Mouse (Mus musculus): Measurements from ENCODE around the gene Piezo1. TPM values are rescaled to one million over a fixed set of nuclear protein-coding genes. Genes with fewer than 3 reads are reported as not detected.
A peak's percentile ranks its signal among the peaks of the same experiment; 100 is the strongest.

The Piezo1 gene
- total and polyA plus RNA-seq, 2 experiments = 2.2 to 11.1 TPM

DNA sequence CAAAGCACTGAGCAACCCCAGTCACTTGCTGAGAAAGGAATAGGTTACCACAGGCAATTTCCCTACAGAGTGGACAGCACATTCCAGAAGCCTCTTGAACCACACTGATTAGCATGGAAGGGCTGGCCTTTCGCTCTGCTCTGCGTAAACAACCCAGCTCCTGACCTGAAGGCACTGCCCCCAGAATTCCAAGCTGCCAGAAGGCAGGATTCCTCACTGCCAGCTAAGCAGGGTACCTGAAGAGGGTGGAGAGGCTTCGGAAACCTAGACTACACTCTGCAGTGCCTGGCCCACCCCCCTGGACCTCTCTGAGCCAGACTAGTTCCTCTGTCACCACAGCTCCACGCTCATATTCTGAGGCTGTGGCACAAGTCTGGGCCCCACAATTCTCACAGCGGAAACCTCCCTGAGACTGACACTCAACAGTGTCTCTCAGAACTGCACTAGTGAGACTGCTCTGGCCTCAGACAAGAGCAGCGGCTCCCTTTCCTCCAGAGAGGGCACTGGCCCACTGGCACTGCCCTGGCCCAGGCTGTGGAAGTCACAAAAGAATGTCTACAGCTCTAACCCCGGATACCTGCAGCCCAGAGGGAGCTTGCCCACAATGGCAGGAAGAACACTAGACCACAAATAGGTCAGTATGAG lies 24.5 kb downstream of the Piezo1 start:
- Histone ChIP-seq H3K4me1 (ENCODE audit: control insufficient read depth, insufficient read depth, low read length) (peaks cover 10% of the 10 kb centered on the region; the same call in 1 of the 2 replicates), H3K4me3 (ENCODE audit: insufficient read depth, low read depth, low read length) (no peak overlapping the region)

DNA sequence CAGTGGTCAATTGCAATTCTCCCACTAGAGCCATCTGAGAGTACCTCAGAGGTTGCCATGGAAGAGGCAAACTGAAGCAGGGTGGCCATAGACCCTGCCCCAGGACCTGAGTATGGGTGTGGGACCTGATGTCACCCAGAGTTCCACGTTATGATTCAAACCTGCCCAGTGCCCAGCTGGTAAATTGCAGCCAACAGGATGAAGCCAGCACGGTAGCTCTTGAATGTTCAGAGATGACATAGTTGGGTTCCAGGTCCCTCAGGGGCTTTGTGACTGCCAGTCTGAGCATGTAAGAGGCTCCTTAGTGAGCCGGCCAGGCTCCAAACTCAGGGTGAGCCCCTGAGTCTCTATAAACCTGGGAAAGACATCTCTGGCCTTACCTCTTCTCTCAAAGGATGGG lies 25.0 kb downstream of the Piezo1 start:
- no peak for DNase-seq (ENCODE audit: extremely low read depth, low read depth, low spot score)
- no peak overlapping the region for H3K9ac ChIP-seq (ENCODE audit: low read depth, low read length)
- no peaks in the 10 kb centered on the region for H3K27me3 ChIP-seq (ENCODE audit: control insufficient read depth, insufficient read depth, low read length)
- H3K79me2 ChIP-seq (ENCODE audit: control insufficient read depth, insufficient read depth, low read length) = 0 out of 2 replicates have a peak, but pooled peaks cover 3% of the 10 kb centered on the region
- no peak overlapping the region for H3K4me3 ChIP-seq (ENCODE audit: insufficient read depth, low read depth, low read length)
- TF ChIP-seq POLR2A (IDR thresholded peaks at IDR 0.05; ENCODE audit: extremely low read depth, insufficient read depth, low read length) = no peak
- TF ChIP-seq CTCF (IDR thresholded peaks at IDR 0.05; ENCODE audit: low read depth, low read length) = no peak
- H3K27ac ChIP-seq (replicated peaks; ENCODE audit: insufficient read depth, low read depth, low read length) = no peak overlapping the region; the same call in 1 of the 2 replicates
- peaks cover 9% of the 10 kb centered on the region; the same call in 1 of the 2 replicates for H3K4me1 ChIP-seq (ENCODE audit: control insufficient read depth, insufficient read depth, low read length)
- H3K36me3 ChIP-seq (ENCODE audit: control insufficient read depth, insufficient read depth, low read length) = no peaks in the 10 kb centered on the region
- WGBS = 83% methylated on average over 3 of the region's 3 CpGs

More for the DNA sequence above, 24.5 kb downstream of the Piezo1 start:
- Histone ChIP-seq H3K27ac (replicated peaks; ENCODE audit: insufficient read depth, low read depth, low read length) (no peak overlapping the region; the same call in 1 of the 2 replicates), H3K27me3 (ENCODE audit: control insufficient read depth, insufficient read depth, low read length) (no peaks in the 10 kb centered on the region), H3K36me3 (ENCODE audit: control insufficient read depth, insufficient read depth, low read length) (no peaks in the 10 kb centered on the region), H3K9ac (ENCODE audit: low read depth, low read length) (no peak overlapping the region), H3K79me2 (ENCODE audit: control insufficient read depth, insufficient read depth, low read length) (0 out of 2 replicates have a peak, but pooled peaks cover 3% of the 10 kb centered on the region)
- no peak for DNase-seq (ENCODE audit: extremely low read depth, low read depth, low spot score)
- WGBS = 71% methylated on average over 7 of the region's 7 CpGs
- no peak for TF ChIP-seq CTCF (IDR thresholded peaks at IDR 0.05; ENCODE audit: low read depth, low read length)
- no peak for TF ChIP-seq POLR2A (IDR thresholded peaks at IDR 0.05; ENCODE audit: extremely low read depth, insufficient read depth, low read length)

- 86% methylated on average over 6 of the region's 6 CpGs for WGBS
These were observed 26.1 kb downstream of the Piezo1 start for GRCm38 (mm10) chr8:122525004-122525403.

GRCm38 (mm10) chr8:122524506-122524905 lies 26.6 kb downstream of the Piezo1 start:
- 76% methylated on average over 6 of the region's 6 CpGs for WGBS
- peaks cover 10% of the 10 kb centered on the region for H3K4me1 ChIP-seq (ENCODE audit: control insufficient read depth, insufficient read depth, low read length)
- no peak overlapping the region for H3K4me3 ChIP-seq (ENCODE audit: insufficient read depth, low read depth, low read length)
- no peak for TF ChIP-seq POLR2A (IDR thresholded peaks at IDR 0.05; ENCODE audit: extremely low read depth, insufficient read depth, low read length)
- no peak for TF ChIP-seq CTCF (IDR thresholded peaks at IDR 0.05; ENCODE audit: low read depth, low read length)
- 0 out of 2 replicates have a peak, but pooled peaks cover 3% of the 10 kb centered on the region for H3K79me2 ChIP-seq (ENCODE audit: control insufficient read depth, insufficient read depth, low read length)
- H3K27ac ChIP-seq (replicated peaks; ENCODE audit: insufficient read depth, low read depth, low read length) = no peak overlapping the region
- DNase-seq (ENCODE audit: extremely low read depth, low read depth, low spot score) = no peak
- H3K36me3 ChIP-seq (ENCODE audit: control insufficient read depth, insufficient read depth, low read length) = no peaks in the 10 kb centered on the region
- H3K9ac ChIP-seq (ENCODE audit: low read depth, low read length) = no peak overlapping the region
- H3K27me3 ChIP-seq (ENCODE audit: control insufficient read depth, insufficient read depth, low read length) = no peaks in the 10 kb centered on the region

More at GRCm38 (mm10) chr8:122525004-122525403, 26.1 kb downstream of the Piezo1 start:
- TF ChIP-seq CTCF (IDR thresholded peaks at IDR 0.05; ENCODE audit: low read depth, low read length) = no peak
- TF ChIP-seq POLR2A (IDR thresholded peaks at IDR 0.05; ENCODE audit: extremely low read depth, insufficient read depth, low read length) = no peak
- Histone ChIP-seq H3K27me3 (ENCODE audit: control insufficient read depth, insufficient read depth, low read length) (no peaks in the 10 kb centered on the region), H3K9ac (ENCODE audit: low read depth, low read length) (no peak overlapping the region), H3K4me1 (ENCODE audit: control insufficient read depth, insufficient read depth, low read length) (peaks cover 10% of the 10 kb centered on the region), H3K36me3 (ENCODE audit: control insufficient read depth, insufficient read depth, low read length) (no peaks in the 10 kb centered on the region), H3K4me3 (ENCODE audit: insufficient read depth, low read depth, low read length) (no peak overlapping the region), H3K27ac (replicated peaks; ENCODE audit: insufficient read depth, low read depth, low read length) (no peak overlapping the region), H3K79me2 (ENCODE audit: control insufficient read depth, insufficient read depth, low read length) (0 out of 2 replicates have a peak, but pooled peaks cover 3% of the 10 kb centered on the region)
- no peak for DNase-seq (ENCODE audit: extremely low read depth, low read depth, low spot score)

DNA sequence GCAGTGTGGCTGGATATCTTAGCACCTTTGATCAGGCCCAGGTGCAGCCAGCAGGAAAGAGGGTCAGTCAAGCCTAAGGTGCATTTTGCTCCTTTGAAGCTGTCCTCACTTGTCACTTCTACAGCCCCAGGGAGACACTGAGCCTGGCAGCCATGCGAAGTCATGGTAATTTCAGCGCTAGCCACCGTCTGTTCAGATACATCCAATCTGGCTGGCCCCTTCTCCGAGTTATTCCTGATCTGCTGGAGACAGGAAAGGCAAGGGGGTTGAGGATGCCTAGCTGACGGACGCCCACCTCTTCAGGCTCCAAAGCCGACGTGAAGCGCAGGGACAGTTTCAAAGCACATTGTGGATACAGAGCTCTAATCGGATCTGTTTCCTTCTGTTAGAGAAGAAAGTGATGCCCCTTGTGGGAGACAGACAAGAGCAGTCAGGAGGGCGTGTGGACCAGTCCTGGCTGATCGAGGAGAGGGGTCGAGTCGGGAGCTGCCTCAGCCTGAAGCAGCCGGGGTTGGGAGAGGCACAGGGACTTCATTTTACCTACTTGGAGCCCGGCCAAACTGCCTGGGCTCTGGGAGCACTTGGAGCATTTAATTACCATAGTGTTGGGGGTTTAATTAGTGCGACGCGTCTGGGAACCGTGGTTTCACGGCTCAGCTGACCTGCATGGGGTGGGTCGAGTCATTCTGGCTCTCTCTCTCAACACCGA lies 27.3 kb downstream of the Piezo1 start:
- Histone ChIP-seq H3K27me3 (ENCODE audit: control insufficient read depth, insufficient read depth, low read length) (no peaks in the 10 kb centered on the region), H3K4me1 (ENCODE audit: control insufficient read depth, insufficient read depth, low read length) (peaks cover 10% of the 10 kb centered on the region), H3K9ac (ENCODE audit: low read depth, low read length) (peak overlapping the region; percentile 0), H3K4me3 (ENCODE audit: insufficient read depth, low read depth, low read length) (no peak overlapping the region), H3K36me3 (ENCODE audit: control insufficient read depth, insufficient read depth, low read length) (no peaks in the 10 kb centered on the region), H3K79me2 (ENCODE audit: control insufficient read depth, insufficient read depth, low read length) (0 out of 2 replicates have a peak, but pooled peaks cover under 1% of the 10 kb centered on the region), H3K27ac (replicated peaks; ENCODE audit: insufficient read depth, low read depth, low read length) (peak overlapping the region; percentile 40)
- TF ChIP-seq CTCF (IDR thresholded peaks at IDR 0.05; ENCODE audit: low read depth, low read length) (no peak), POLR2A (IDR thresholded peaks at IDR 0.05; ENCODE audit: extremely low read depth, insufficient read depth, low read length) (no peak)
- no peak for DNase-seq (ENCODE audit: extremely low read depth, low read depth, low spot score)
- WGBS = 57% methylated on average over 23 of the region's 23 CpGs
